Mouse (Mus musculus): ENCODE measurements around the gene Vmp1. TPM values are rescaled to one million over a fixed set of nuclear protein-coding genes. Genes with fewer than 3 reads are reported as not detected.

Vmp1 gene
- polyA plus RNA-seq, 1 experiment from 2014 or later: 145 TPM

GRCm38 (mm10) chr11:86714606-86715005 lies 31.0 kb upstream of the Vmp1 start:
- Histone ChIP-seq H3K4me2 (replicated peaks; ENCODE audit: low read depth, low read length) (no peak overlapping the region), H3K4me1 (ENCODE audit: control insufficient read depth, insufficient read depth, low read length) (no peaks in the 10 kb centered on the region), H3K4me3 (ENCODE audit: low read depth, low read length) (no peak overlapping the region), H3K36me3 (ENCODE audit: control insufficient read depth, insufficient read depth, low read length) (peaks cover 74% of the 10 kb centered on the region), H3K27ac (ENCODE audit: low read length) (no peak overlapping the region), H3K27me3 (ENCODE audit: control insufficient read depth, insufficient read depth, low read length) (no peaks in the 10 kb centered on the region), H3K9ac (replicated peaks; ENCODE audit: low read depth, low read length) (no peak overlapping the region), H3K9me3 (ENCODE audit: control insufficient read depth, low read depth, low read length) (no peaks in the 10 kb centered on the region)
- ATAC-seq (ENCODE audit: insufficient number of reproducible peaks, insufficient read depth, low FRiP score, low read depth): no peak

DNA sequence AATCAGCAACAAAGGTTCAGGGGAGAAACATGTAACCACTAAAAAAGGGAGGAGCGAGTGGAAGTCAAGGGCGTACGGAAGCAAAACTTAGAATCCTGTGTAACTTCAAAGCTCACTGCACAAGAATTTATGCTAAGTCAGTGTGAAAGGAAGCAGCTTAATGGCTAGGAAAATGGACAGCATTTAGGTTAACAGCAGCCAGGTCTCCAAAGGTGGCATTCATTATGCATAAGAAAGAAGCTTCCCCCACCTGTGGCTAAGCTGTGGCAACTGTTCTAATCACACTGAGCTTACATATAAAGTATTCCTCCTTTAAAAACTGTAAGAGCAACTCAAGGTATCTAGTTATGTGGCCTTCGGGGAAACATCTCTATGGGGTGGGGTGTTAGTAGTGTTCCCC lies 17.5 kb upstream of the Vmp1 start:
- Histone ChIP-seq H3K27me3 (ENCODE audit: control insufficient read depth, insufficient read depth, low read length) (no peaks in the 10 kb centered on the region), H3K4me2 (replicated peaks; ENCODE audit: low read depth, low read length) (no peak overlapping the region), H3K9me3 (ENCODE audit: control insufficient read depth, low read depth, low read length) (no peaks in the 10 kb centered on the region), H3K4me3 (ENCODE audit: low read depth, low read length) (no peak overlapping the region), H3K36me3 (ENCODE audit: control insufficient read depth, insufficient read depth, low read length) (peaks cover 89% of the 10 kb centered on the region), H3K27ac (ENCODE audit: low read length) (no peak overlapping the region), H3K9ac (replicated peaks; ENCODE audit: low read depth, low read length) (no peak overlapping the region), H3K4me1 (ENCODE audit: control insufficient read depth, insufficient read depth, low read length) (no peaks in the 10 kb centered on the region)
- WGBS: 96% methylated on average over 4 of the region's 4 CpGs
- ATAC-seq (ENCODE audit: insufficient number of reproducible peaks, insufficient read depth, low FRiP score, low read depth): no peak

DNA sequence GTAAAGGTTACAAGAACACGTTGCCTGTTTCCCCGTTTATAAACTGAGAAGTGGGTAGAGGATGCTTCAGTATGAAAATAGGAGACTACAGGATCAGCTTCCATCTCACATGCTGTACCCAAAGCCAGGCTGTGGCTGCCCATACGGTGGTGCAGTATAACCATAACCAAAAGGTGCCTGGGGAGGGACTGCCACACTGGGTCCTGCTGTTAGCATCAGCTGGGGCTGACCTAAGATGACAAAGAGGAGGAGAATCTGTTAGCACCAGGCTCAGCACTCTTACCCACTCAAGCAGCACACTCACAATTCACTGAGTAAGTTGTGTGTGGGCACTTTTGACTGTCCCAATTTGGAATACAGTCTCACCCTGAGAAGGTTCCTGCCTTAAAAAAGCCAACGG lies 11.8 kb upstream of the Vmp1 start:
- H3K27me3 ChIP-seq (ENCODE audit: control insufficient read depth, insufficient read depth, low read length): no peaks in the 10 kb centered on the region
- 86% methylated on average over 4 of the region's 4 CpGs for WGBS
- ATAC-seq (ENCODE audit: insufficient number of reproducible peaks, insufficient read depth, low FRiP score, low read depth): no peak
- no peak overlapping the region for H3K27ac ChIP-seq (ENCODE audit: low read length)
- no peak overlapping the region for H3K9ac ChIP-seq (replicated peaks; ENCODE audit: low read depth, low read length)
- no peaks in the 10 kb centered on the region for H3K9me3 ChIP-seq (ENCODE audit: control insufficient read depth, low read depth, low read length)
- no peak overlapping the region for H3K4me2 ChIP-seq (replicated peaks; ENCODE audit: low read depth, low read length)
- H3K4me3 ChIP-seq (ENCODE audit: low read depth, low read length): no peak overlapping the region
- H3K4me1 ChIP-seq (ENCODE audit: control insufficient read depth, insufficient read depth, low read length): no peaks in the 10 kb centered on the region
- peaks cover 80% of the 10 kb centered on the region for H3K36me3 ChIP-seq (ENCODE audit: control insufficient read depth, insufficient read depth, low read length)

DNA sequence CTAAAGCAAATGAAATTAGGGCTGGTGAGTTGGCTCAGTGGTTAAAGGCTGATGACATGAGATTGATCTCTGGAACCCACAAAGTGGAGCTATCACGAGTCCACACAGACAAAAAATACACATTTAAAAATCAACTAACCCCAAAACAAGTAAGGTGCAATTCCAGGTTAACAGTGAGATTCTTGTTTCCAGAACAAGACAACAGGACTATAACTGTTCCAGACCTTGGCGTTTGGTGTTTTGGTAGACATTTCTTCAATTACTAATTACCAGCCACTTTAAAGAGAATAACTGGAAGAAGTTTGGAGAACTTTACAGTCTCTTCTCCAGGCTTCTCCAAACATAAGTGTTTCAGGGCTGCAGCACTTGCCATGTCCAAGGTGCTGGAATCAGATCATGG lies 8.9 kb upstream of the Vmp1 start:
- no peak overlapping the region for H3K9ac ChIP-seq (replicated peaks; ENCODE audit: low read depth, low read length)
- H3K36me3 ChIP-seq (ENCODE audit: control insufficient read depth, insufficient read depth, low read length): peaks cover 74% of the 10 kb centered on the region
- 85% methylated on average over 2 of the region's 2 CpGs for WGBS
- H3K4me1 ChIP-seq (ENCODE audit: control insufficient read depth, insufficient read depth, low read length): no peaks in the 10 kb centered on the region
- H3K27me3 ChIP-seq (ENCODE audit: control insufficient read depth, insufficient read depth, low read length): no peaks in the 10 kb centered on the region
- no peak for ATAC-seq (ENCODE audit: insufficient number of reproducible peaks, insufficient read depth, low FRiP score, low read depth)
- H3K4me2 ChIP-seq (replicated peaks; ENCODE audit: low read depth, low read length): no peak overlapping the region
- H3K4me3 ChIP-seq (ENCODE audit: low read depth, low read length): no peak overlapping the region
- H3K9me3 ChIP-seq (ENCODE audit: control insufficient read depth, low read depth, low read length): no peaks in the 10 kb centered on the region
- H3K27ac ChIP-seq (ENCODE audit: low read length): no peak overlapping the region

DNA sequence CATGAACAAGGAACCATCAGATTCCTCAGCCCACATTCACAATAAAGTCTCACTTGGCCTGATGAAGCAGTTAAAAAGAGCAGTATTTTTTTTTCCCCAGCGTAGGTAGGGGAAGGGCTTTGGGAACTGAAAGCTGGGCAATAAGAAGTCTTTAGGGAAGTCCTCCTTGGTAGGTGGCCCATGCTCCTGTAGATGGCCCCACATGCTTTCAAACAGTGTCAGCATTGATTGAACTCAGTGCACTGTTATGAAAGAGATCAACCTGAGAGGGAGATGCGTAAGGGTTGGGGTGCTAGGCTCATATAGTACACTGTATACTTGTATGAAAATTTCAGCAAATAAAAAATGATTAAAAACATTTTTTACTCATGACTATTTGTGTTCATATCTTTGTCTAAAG lies 8.3 kb upstream of the Vmp1 start:
- ATAC-seq (ENCODE audit: insufficient number of reproducible peaks, insufficient read depth, low FRiP score, low read depth): no peak
- 88% methylated on average over 2 of the region's 2 CpGs for WGBS
- no peak overlapping the region for H3K9ac ChIP-seq (replicated peaks; ENCODE audit: low read depth, low read length)

DNA sequence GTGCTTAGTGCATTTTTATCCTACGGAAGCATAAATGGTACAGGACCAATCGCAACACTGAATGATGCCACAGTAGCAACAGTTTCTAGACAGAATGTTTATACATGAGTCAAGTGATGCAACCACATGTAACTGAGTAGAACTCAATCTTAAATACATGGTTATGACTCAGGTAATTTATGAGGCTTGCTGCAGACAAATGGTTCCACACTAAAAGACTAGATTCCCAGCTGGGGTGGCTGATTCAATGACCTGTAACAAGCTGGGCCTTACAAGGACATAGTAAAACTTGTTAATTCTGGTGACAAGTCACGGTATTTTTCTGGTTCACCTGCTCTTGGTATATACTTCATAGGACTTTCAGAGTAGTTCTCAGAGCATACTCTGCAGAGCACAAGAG lies 7.8 kb upstream of the Vmp1 start:
- WGBS: 92% methylated on average over 3 of the region's 3 CpGs
- H3K36me3 ChIP-seq (ENCODE audit: control insufficient read depth, insufficient read depth, low read length): peaks cover 68% of the 10 kb centered on the region

More for the DNA sequence above, 8.3 kb upstream of the Vmp1 start:
- no peak overlapping the region for H3K4me2 ChIP-seq (replicated peaks; ENCODE audit: low read depth, low read length)
- no peaks in the 10 kb centered on the region for H3K4me1 ChIP-seq (ENCODE audit: control insufficient read depth, insufficient read depth, low read length)
- H3K36me3 ChIP-seq (ENCODE audit: control insufficient read depth, insufficient read depth, low read length): peaks cover 73% of the 10 kb centered on the region
- H3K4me3 ChIP-seq (ENCODE audit: low read depth, low read length): no peak overlapping the region
- no peak overlapping the region for H3K27ac ChIP-seq (ENCODE audit: low read length)
- no peaks in the 10 kb centered on the region for H3K27me3 ChIP-seq (ENCODE audit: control insufficient read depth, insufficient read depth, low read length)
- no peaks in the 10 kb centered on the region for H3K9me3 ChIP-seq (ENCODE audit: control insufficient read depth, low read depth, low read length)

DNA sequence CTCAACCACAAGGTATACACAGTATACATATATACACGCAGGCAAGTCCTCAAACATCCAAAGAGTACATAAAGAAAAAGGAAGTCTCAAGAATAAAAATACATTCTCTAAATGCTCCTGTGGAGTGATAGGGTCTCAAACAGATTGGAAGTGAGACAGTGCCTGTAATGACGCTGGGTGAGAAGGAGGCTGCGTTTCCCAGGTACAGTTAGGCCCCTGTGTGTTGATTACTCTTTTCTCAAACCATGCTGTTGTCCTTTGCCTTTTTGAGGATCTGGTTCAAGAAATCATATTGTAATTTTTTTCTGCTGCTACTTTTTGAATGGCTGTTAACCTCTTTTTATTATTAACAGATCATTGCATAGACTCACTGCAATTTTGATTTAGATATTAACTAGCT lies 6.7 kb upstream of the Vmp1 start:
- Histone ChIP-seq H3K4me1 (ENCODE audit: control insufficient read depth, insufficient read depth, low read length) (peaks cover 1% of the 10 kb centered on the region; the same call in 1 of the 2 replicates), H3K4me3 (ENCODE audit: low read depth, low read length) (no peak overlapping the region), H3K9ac (replicated peaks; ENCODE audit: low read depth, low read length) (no peak overlapping the region), H3K27ac (ENCODE audit: low read length) (no peak overlapping the region), H3K27me3 (ENCODE audit: control insufficient read depth, insufficient read depth, low read length) (no peaks in the 10 kb centered on the region), H3K36me3 (ENCODE audit: control insufficient read depth, insufficient read depth, low read length) (peaks cover 61% of the 10 kb centered on the region), H3K4me2 (replicated peaks; ENCODE audit: low read depth, low read length) (no peak overlapping the region), H3K9me3 (ENCODE audit: control insufficient read depth, low read depth, low read length) (no peaks in the 10 kb centered on the region)
- 90% methylated on average over 3 of the region's 3 CpGs for WGBS
- ATAC-seq (ENCODE audit: insufficient number of reproducible peaks, insufficient read depth, low FRiP score, low read depth): no peak

More for the DNA sequence above, 7.8 kb upstream of the Vmp1 start:
- Histone ChIP-seq H3K4me3 (ENCODE audit: low read depth, low read length) (no peak overlapping the region), H3K4me2 (replicated peaks; ENCODE audit: low read depth, low read length) (no peak overlapping the region), H3K9ac (replicated peaks; ENCODE audit: low read depth, low read length) (no peak overlapping the region), H3K27ac (ENCODE audit: low read length) (no peak overlapping the region), H3K9me3 (ENCODE audit: control insufficient read depth, low read depth, low read length) (no peaks in the 10 kb centered on the region), H3K4me1 (ENCODE audit: control insufficient read depth, insufficient read depth, low read length) (no peaks in the 10 kb centered on the region), H3K27me3 (ENCODE audit: control insufficient read depth, insufficient read depth, low read length) (no peaks in the 10 kb centered on the region)
- ATAC-seq (ENCODE audit: insufficient number of reproducible peaks, insufficient read depth, low FRiP score, low read depth): no peak

DNA sequence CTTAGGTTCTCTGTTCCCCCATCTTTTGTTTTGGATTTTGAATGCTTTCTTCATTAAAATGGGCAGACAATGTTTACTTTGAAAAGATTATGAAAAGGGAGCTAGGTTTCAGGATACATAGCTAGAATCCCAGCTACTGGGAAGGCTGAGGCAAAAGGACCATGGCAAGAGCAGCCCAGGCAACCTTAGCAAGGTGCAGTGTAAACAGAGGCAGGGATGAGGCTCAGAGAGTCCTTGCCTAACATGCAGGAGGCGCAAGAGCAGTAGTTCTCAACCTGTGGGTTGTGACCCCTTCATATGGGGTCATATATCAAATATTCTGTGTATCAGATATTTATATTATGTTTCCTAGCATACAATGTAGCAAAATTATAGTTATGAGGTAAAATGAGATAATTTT lies 1.7 kb upstream of the Vmp1 start:
- Histone ChIP-seq H3K9ac (replicated peaks; ENCODE audit: low read depth, low read length) (peak overlapping the region; percentile 68; the same call in 1 of the 2 replicates), H3K36me3 (ENCODE audit: control insufficient read depth, insufficient read depth, low read length) (peaks cover 24% of the 10 kb centered on the region; the same call in 1 of the 2 replicates), H3K9me3 (ENCODE audit: control insufficient read depth, low read depth, low read length) (no peaks in the 10 kb centered on the region), H3K4me1 (ENCODE audit: control insufficient read depth, insufficient read depth, low read length) (peaks cover 17% of the 10 kb centered on the region; the same call in 1 of the 2 replicates), H3K27ac (ENCODE audit: low read length) (no peak overlapping the region), H3K4me3 (ENCODE audit: low read depth, low read length) (peak overlapping the region; percentile 66; the same call in 1 of the 2 replicates), H3K27me3 (ENCODE audit: control insufficient read depth, insufficient read depth, low read length) (no peaks in the 10 kb centered on the region), H3K4me2 (replicated peaks; ENCODE audit: low read depth, low read length) (peak overlapping the region; percentile 95)
- 62% methylated on average over 1 of the region's 1 CpGs for WGBS
- ATAC-seq (ENCODE audit: insufficient number of reproducible peaks, insufficient read depth, low FRiP score, low read depth): no peak
